Mouse (Mus musculus) MEL (cell line): Measurements from ENCODE around the gene Pitpnc1. TPM values are rescaled to one million over a fixed set of nuclear protein-coding genes. Genes with fewer than 3 reads are reported as not detected.
A peak's percentile ranks its signal among the peaks of the same experiment; 100 is the strongest.

Source experiments
- DNase-seq: peaks from one replicate; pipeline ENCODE4 v3.0.0; 2011; ENCODE audit warnings: low read depth, low spot score
- H3K27ac ChIP-seq: 2 replicates; pipeline ENCODE4 v1.5.1; 2012; ENCODE audit warnings: low read depth, mild to moderate bottlenecking, control low read depth, low read length, moderate library complexity; ENCODE audit not compliant: control insufficient read depth
- H3K27me3 ChIP-seq, 2 experiments: fragments of 150-350 bp in 1 of 2; sonication (generic) in 1 of 2; 2 replicates each; pipeline ENCODE4 v1.6.1; 2012; ENCODE audit warnings: low read length in 2 of 2, mild to moderate bottlenecking in 2 of 2, improper control_type of control experiment in 1 of 2, moderate library complexity in 1 of 2; ENCODE audit not compliant: insufficient read depth in 2 of 2, control insufficient read depth in 1 of 2
- H3K36me3 ChIP-seq, 2 experiments: 2 replicates each; pipeline ENCODE4 v1.6.1; 2012 to 2014; ENCODE audit warnings: low read length in 2 of 2, improper control_type of control experiment in 1 of 2, inconsistent platforms in 1 of 2, mild to moderate bottlenecking in 1 of 2; ENCODE audit not compliant: insufficient read depth in 2 of 2, control insufficient read depth in 1 of 2
- H3K4me1 ChIP-seq, 2 experiments: fragments of 150-350 bp in 1 of 2; sonication (generic) in 1 of 2; 2 replicates each; pipeline ENCODE4 v1.6.1; 2012; ENCODE audit warnings: low read length in 2 of 2, improper control_type of control experiment in 1 of 2, mild to moderate bottlenecking in 1 of 2; ENCODE audit not compliant: insufficient read depth in 2 of 2, control insufficient read depth in 1 of 2
- H3K4me3 ChIP-seq, 2 experiments: fragments of 150-350 bp in 1 of 2; sonication (generic) in 1 of 2; 2 replicates each; pipeline ENCODE4 v1.5.1; 2012; ENCODE audit warnings: low read depth in 2 of 2, low read length in 2 of 2, mild to moderate bottlenecking in 2 of 2, moderate library complexity in 2 of 2, control low read depth in 1 of 2, improper control_type of control experiment in 1 of 2; ENCODE audit not compliant: control insufficient read depth in 1 of 2, insufficient read depth in 1 of 2
- H3K79me2 ChIP-seq: 2 replicates; pipeline ENCODE4 v1.6.1; 2012; ENCODE audit warnings: mild to moderate bottlenecking, low read length, moderate library complexity; ENCODE audit not compliant: control insufficient read depth, poor library complexity, insufficient read depth
- H3K9ac ChIP-seq: 2 replicates; pipeline ENCODE4 v1.6.1; 2012; ENCODE audit warnings: low read depth, mild to moderate bottlenecking, control low read depth, low read length, moderate library complexity; ENCODE audit not compliant: control insufficient read depth, poor library complexity, severe bottlenecking
- H3K9me3 ChIP-seq: fragments of 150-350 bp; sonication (generic); replicated peaks from 2 replicates; pipeline ENCODE4 v1.6.1; 2012; ENCODE audit warnings: mild to moderate bottlenecking, low read length, improper control_type of control experiment, moderate library complexity; ENCODE audit not compliant: insufficient read depth
- CHD1 ChIP-seq: IDR thresholded peaks from 2 replicates; pipeline ENCODE4 v1.6.1; 2012; ENCODE audit warnings: low read depth, mild to moderate bottlenecking, inconsistent platforms, low read length, improper control_type of control experiment
- CTCF ChIP-seq, 3 experiments: IDR thresholded peaks in 2 of 3; conservative IDR thresholded peaks in 1 of 3; 2 replicates each; pipeline ENCODE4 v1.5.1; 2011 to 2012; ENCODE audit warnings: low read length in 3 of 3, low read depth in 2 of 3, mild to moderate bottlenecking in 2 of 3, improper control_type of control experiment in 1 of 3, inconsistent platforms in 1 of 3, mixed read lengths in 1 of 3, moderate library complexity in 1 of 3; ENCODE audit not compliant: control insufficient read depth in 1 of 3, insufficient read depth in 1 of 3, poor library complexity in 1 of 3, severe bottlenecking in 1 of 3
- E2F4 ChIP-seq: IDR thresholded peaks from 2 replicates; pipeline ENCODE4 v1.6.1; 2011; ENCODE audit warnings: low read depth, low read length, improper control_type of control experiment, borderline replicate concordance
- EP300 ChIP-seq, 2 experiments: IDR thresholded peaks; 2 replicates each; pipeline ENCODE4 v1.6.1; 2011; ENCODE audit warnings: improper control_type of control experiment in 2 of 2, low read length in 2 of 2, low read depth in 1 of 2, mild to moderate bottlenecking in 1 of 2
- ETS1 ChIP-seq: IDR thresholded peaks from 2 replicates; pipeline ENCODE4 v1.6.1; 2012; ENCODE audit warnings: low read depth, mild to moderate bottlenecking, inconsistent platforms, low read length, improper control_type of control experiment, moderate library complexity
- GABPA ChIP-seq: IDR thresholded peaks from 2 replicates; pipeline ENCODE4 v1.6.1; 2012; ENCODE audit warnings: low read depth, mild to moderate bottlenecking, inconsistent platforms, low read length, improper control_type of control experiment, moderate library complexity
- GATA1 ChIP-seq: IDR thresholded peaks from 2 replicates; pipeline ENCODE4 v1.6.1; 2011; ENCODE audit warnings: low read depth, low read length, improper control_type of control experiment
- HCFC1 ChIP-seq: IDR thresholded peaks from 2 replicates; pipeline ENCODE4 v1.6.1; 2012; ENCODE audit warnings: low read depth, mild to moderate bottlenecking, inconsistent platforms, low read length, improper control_type of control experiment, moderate library complexity
- MAFK ChIP-seq: IDR thresholded peaks from 2 replicates; pipeline ENCODE4 v1.6.1; 2011; ENCODE audit warnings: low read depth, mild to moderate bottlenecking, low read length, improper control_type of control experiment, borderline replicate concordance
- MAX ChIP-seq: IDR thresholded peaks from 2 replicates; pipeline ENCODE4 v1.6.1; 2011; ENCODE audit warnings: low read length, improper control_type of control experiment
- MAZ ChIP-seq: IDR thresholded peaks from 2 replicates; pipeline ENCODE4 v1.6.1; 2012; ENCODE audit warnings: low read depth, mild to moderate bottlenecking, inconsistent platforms, low read length, improper control_type of control experiment
- MYC ChIP-seq: IDR thresholded peaks from 2 replicates; pipeline ENCODE4 v1.6.1; 2011; ENCODE audit warnings: low read depth, mild to moderate bottlenecking, low read length, improper control_type of control experiment, moderate library complexity
- POLR2A ChIP-seq, 2 experiments: IDR thresholded peaks; 2 replicates each; pipeline ENCODE4 v1.6.1; 2011 to 2012; ENCODE audit warnings: low read length in 2 of 2, mild to moderate bottlenecking in 2 of 2, control low read depth in 1 of 2, improper control_type of control experiment in 1 of 2, low read depth in 1 of 2, moderate library complexity in 1 of 2; ENCODE audit not compliant: control insufficient read depth in 1 of 2, insufficient read depth in 1 of 2, poor library complexity in 1 of 2
- POLR2AphosphoS2 ChIP-seq: IDR thresholded peaks from 2 replicates; pipeline ENCODE4 v1.6.1; 2011; ENCODE audit warnings: low read length, improper control_type of control experiment
- POLR2AphosphoS5 ChIP-seq: IDR thresholded peaks from 2 replicates; pipeline ENCODE4 v1.6.1; 2012; ENCODE audit warnings: low read depth, borderline replicate concordance, mild to moderate bottlenecking, inconsistent platforms, low read length, moderate library complexity, mixed read lengths
- RAD21 ChIP-seq: IDR thresholded peaks from 2 replicates; pipeline ENCODE4 v1.6.1; 2011; ENCODE audit warnings: mild to moderate bottlenecking, low read depth, low read length, improper control_type of control experiment
- RCOR1 ChIP-seq: IDR thresholded peaks from 2 replicates; pipeline ENCODE4 v1.6.1; 2012; ENCODE audit warnings: low read depth, mild to moderate bottlenecking, inconsistent platforms, low read length, improper control_type of control experiment
- SIN3A ChIP-seq: IDR thresholded peaks from 2 replicates; pipeline ENCODE4 v1.6.1; 2012; ENCODE audit warnings: low read length, improper control_type of control experiment, inconsistent platforms
- SMC3 ChIP-seq: IDR thresholded peaks from 2 replicates; pipeline ENCODE4 v1.6.1; 2011; ENCODE audit warnings: low read depth, low read length, improper control_type of control experiment
- TBP ChIP-seq: IDR thresholded peaks from 2 replicates; pipeline ENCODE4 v1.8.0; 2011; ENCODE audit warnings: low read depth, low read length, improper control_type of control experiment
- UBTF ChIP-seq: IDR thresholded peaks from 2 replicates; pipeline ENCODE4 v1.6.1; 2012; ENCODE audit warnings: low read depth, mild to moderate bottlenecking, inconsistent platforms, low read length, improper control_type of control experiment, moderate library complexity, borderline replicate concordance; ENCODE audit not compliant: insufficient read depth
- USF1 ChIP-seq: IDR thresholded peaks from 2 replicates; pipeline ENCODE4 v1.6.1; 2014; ENCODE audit warnings: low read depth, mild to moderate bottlenecking, inconsistent platforms, low read length, improper control_type of control experiment, moderate library complexity
- ZC3H11A ChIP-seq: IDR thresholded peaks from 2 replicates; pipeline ENCODE4 v1.6.1; 2012; ENCODE audit warnings: low read depth, mild to moderate bottlenecking, inconsistent platforms, low read length, improper control_type of control experiment
- ZKSCAN1 ChIP-seq: IDR thresholded peaks from 2 replicates; pipeline ENCODE4 v1.6.1; 2012; ENCODE audit warnings: low read depth, mild to moderate bottlenecking, inconsistent platforms, low read length, improper control_type of control experiment, moderate library complexity
- ZMIZ1 ChIP-seq: IDR thresholded peaks from 2 replicates; pipeline ENCODE4 v1.6.1; 2012; ENCODE audit warnings: low read depth, mild to moderate bottlenecking, inconsistent platforms, low read length, improper control_type of control experiment, moderate library complexity
- polyA plus RNA-seq, 2 experiments: library from polyadenylated mRNA; stranded (reverse) in 1 of 2; unstranded in 1 of 2; fragments of >175 nt in 1 of 2; fragments of >200 nt in 1 of 2; gene quantifications; 2 replicates each; pipeline versions ENCODE4 v1.2.1 to v1.2.4; 2012; ENCODE audit warnings: low replicate concordance in 2 of 2, low read depth in 1 of 2; ENCODE audit not compliant: insufficient read length in 2 of 2, insufficient read depth in 1 of 2, missing spikeins in 1 of 2
- total RNA-seq: library from RNA; depleted of rRNA; stranded (reverse); fragments of 300-350 nt; gene quantifications from 2 replicates; pipeline ENCODE4 v1.2.3, GENCODE M21; 2012

The Pitpnc1 gene
- total and polyA plus RNA-seq, 3 experiments, result 19.3 to 25.3 TPM; not detected in 1

- no peak overlapping the region for H3K4me3 ChIP-seq
- H3K27ac ChIP-seq, result no peak overlapping the region
- DNase-seq, result peak; percentile 39
- H3K36me3 ChIP-seq, result no peaks in the 10 kb centered on the region
- H3K79me2 ChIP-seq, result no peaks in the 10 kb centered on the region
- H3K9me3 ChIP-seq, result no peaks in the 10 kb centered on the region
- no peaks in the 10 kb centered on the region for H3K27me3 ChIP-seq
- TF ChIP-seq SIN3A (0 out of 2 replicates have a peak, but pooled peaks have one; percentile 31), CTCF (IDR thresholded peaks at IDR 0.05 in 2 of 3, conservative IDR thresholded peaks at IDR 0.05 in 1 of 3; ENCODE audit: control insufficient read depth in 1 of 3, insufficient read depth in 1 of 3, low read depth in 2 of 3, low read length in 3 of 3, poor library complexity in 1 of 3, severe bottlenecking in 1 of 3) (peak; percentile 16 to 67 (median 62); a peak in 5 of 6 replicates), E2F4 (no peak), RAD21 (peak; percentile 64), TBP (0 out of 2 replicates have a peak, but pooled peaks have one; percentile 48), RCOR1 (no peak), ZC3H11A (peak; percentile 63), SMC3 (peak; percentile 70)
- H3K4me1 ChIP-seq, result peaks cover 0 to 8% of the 10 kb centered on the region in 2 experiments; a peak in 2 of 4 replicates
- H3K9ac ChIP-seq, result no peak overlapping the region
Measured at GRCm38 (mm10) chr11:107275902-107276301, 194.6 kb downstream of the Pitpnc1 start.

DNA sequence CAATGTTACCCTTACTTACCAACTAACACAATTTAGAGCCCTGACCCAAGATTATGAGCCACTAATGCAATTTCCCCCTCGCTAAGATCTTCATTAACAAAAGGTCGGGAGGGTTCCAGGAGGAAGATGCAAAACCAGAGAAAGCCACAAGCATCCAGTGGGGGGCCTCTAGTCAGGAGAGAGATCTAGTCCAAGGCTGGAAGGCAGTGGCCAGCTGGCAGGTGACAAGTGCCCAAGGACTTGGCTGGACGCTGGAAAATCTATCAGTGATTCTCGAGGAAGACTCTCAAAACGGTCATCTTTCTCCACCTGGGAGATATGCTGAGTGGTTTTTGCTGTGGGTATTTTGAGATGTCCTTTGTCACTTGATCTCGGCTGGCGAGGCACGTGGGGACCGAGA, 196.3 kb downstream of the Pitpnc1 start:
- Histone ChIP-seq H3K9me3 (no peaks in the 10 kb centered on the region), H3K79me2 (no peaks in the 10 kb centered on the region), H3K4me1 (peaks cover 0 to 8% of the 10 kb centered on the region in 2 experiments; a peak in 2 of 4 replicates), H3K36me3 (no peaks in the 10 kb centered on the region), H3K27ac (no peak overlapping the region), H3K9ac (no peak overlapping the region), H3K4me3 (no peak overlapping the region), H3K27me3 (no peaks in the 10 kb centered on the region)
- DNase-seq, result no peak
- TF ChIP-seq CHD1, result no peak
- no peak for TF ChIP-seq UBTF
- TF ChIP-seq EP300 (IDR thresholded peaks at IDR 0.05; ENCODE audit: low read depth in 1 of 2, low read length in 2 of 2), result no peak
- no peak for TF ChIP-seq RCOR1

DNA sequence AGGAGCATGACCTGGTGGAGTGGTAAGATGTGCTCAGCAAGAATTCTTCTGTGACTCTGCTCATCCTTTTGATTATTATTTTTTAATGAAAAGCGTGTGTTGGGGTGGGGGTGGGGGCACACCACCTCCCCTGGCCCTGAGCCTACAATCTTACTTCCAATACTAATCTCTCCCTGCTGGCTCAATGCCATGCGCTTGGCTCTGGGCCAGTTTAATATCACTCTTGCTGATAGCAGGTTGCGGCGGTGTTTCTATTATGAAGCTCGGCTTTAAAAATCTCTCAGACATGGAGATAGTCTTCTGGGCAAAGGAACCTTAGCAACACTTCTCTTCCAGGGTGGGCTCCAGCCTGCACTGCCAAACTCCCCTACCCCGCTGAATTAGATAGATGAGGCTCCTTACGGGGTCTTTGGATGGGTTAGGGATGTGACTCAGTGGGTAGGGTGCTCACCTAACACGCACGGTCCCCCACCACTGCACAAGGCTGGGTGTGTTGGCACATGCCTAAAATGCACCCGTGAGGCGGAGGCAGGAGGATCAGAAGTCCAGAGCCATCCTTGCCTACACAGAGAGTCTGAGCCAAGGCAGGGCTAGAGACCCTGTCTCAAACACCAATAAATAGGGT, 198.0 kb downstream of the Pitpnc1 start:
- peak; percentile 51 for DNase-seq
- Histone ChIP-seq H3K79me2 (no peaks in the 10 kb centered on the region), H3K36me3 (peaks cover 0 to 4% of the 10 kb centered on the region in 2 experiments; a peak in 1 of 4 replicates), H3K27ac (no peak overlapping the region), H3K4me3 (no peak overlapping the region), H3K27me3 (no peaks in the 10 kb centered on the region), H3K4me1 (peaks cover 0 to 8% of the 10 kb centered on the region in 2 experiments; a peak in 2 of 4 replicates), H3K9ac (no peak overlapping the region), H3K9me3 (no peaks in the 10 kb centered on the region)
- no peak for TF ChIP-seq USF1
- no peak for TF ChIP-seq MAFK
- 0 out of 2 replicates have a peak, but pooled peaks have one; percentile 31 for TF ChIP-seq ETS1
- peak; percentile 40; the same call in 1 of the 2 replicates for TF ChIP-seq GATA1
- no peak for TF ChIP-seq TBP
- no peak for TF ChIP-seq POLR2AphosphoS2
- TF ChIP-seq EP300 (IDR thresholded peaks at IDR 0.05; ENCODE audit: low read depth in 1 of 2, low read length in 2 of 2), result peak; percentile 36 to 44; a peak in 1 of 4 replicates
- no peak for TF ChIP-seq GABPA
- TF ChIP-seq ZKSCAN1, result no peak
- no peak for TF ChIP-seq ZMIZ1
- peak; percentile 83 for TF ChIP-seq RCOR1
- no peak for TF ChIP-seq CHD1
- TF ChIP-seq POLR2AphosphoS5, result no peak
- TF ChIP-seq SMC3, result no peak
- no peak for TF ChIP-seq MAX
- no peak for TF ChIP-seq MAZ
- no peak for TF ChIP-seq MYC
- TF ChIP-seq HCFC1, result no peak
- no peak for TF ChIP-seq POLR2A (IDR thresholded peaks at IDR 0.05; ENCODE audit: control insufficient read depth in 1 of 2, insufficient read depth in 1 of 2, low read depth in 1 of 2, low read length in 2 of 2, poor library complexity in 1 of 2)
